Comparison of ENCODE assay signal across 23 mouse cellular contexts in the genomic region with DNA sequence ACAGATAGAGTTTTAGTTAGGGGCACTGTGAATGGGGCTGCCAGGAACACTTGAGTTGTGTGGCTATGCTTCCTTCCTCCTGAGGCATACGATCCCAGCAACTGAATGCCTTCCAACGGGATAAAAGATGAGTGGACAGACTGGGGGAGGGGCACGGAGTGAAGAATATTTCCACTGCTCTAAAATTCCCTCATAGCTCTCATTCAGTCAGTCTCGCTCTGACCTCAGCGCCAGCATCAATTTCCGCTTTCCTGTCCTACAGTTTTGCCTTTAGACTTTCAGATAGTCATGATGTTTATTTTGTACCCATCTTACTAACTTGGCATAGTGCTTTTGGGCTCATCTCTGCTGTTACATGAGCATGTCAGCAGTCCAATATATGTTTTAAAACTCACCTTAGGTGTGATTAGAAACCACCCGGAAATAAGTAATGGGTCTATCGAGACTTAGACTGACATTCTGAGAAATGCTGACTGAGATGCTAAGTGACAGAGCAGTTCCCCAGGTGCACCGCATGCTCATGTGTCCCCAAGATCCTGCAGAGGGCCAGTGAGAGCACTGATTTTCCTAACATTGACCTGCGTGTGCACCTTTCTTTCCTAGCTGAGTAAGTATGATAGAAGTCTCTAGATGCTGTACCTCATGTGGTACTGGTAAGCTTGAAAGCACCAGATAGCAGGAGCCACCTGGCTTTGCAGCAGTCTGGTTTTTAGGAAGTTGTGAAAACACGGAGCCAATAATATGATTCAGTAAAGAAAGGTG. TPM values are rescaled to one million over a fixed set of nuclear protein-coding genes. Genes with fewer than 3 reads are reported as not detected.
DNase-seq lines count a peak whose midpoint lies in the region; ATAC-seq and TF ChIP-seq lines count a peak whose summit lies in the region.
"Had no signal": no experiment of that assay in that cellular context is flagged by ENCODE, and none has a peak within 500 bp of the region (broad histone marks: within the 10 kb centered on the region; RNA-seq: fewer than 3 reads in every experiment).

No protein-coding gene starts in this region.

- no peaks in the 10 kb centered on the region for H3K27me3 ChIP-seq in heart, embryonic 10.5 days (ENCODE audit: insufficient read depth, poor library complexity, severe bottlenecking)
- H3K27me3 ChIP-seq in stomach, postnatal 0 days (ENCODE audit: control insufficient read depth, insufficient read depth, low read length) = no peaks in the 10 kb centered on the region
- H3K27me3 ChIP-seq: embryonic facial prominence, embryonic 13.5 days; forebrain, embryonic 12.5 days; forebrain, embryonic 15.5 days had no signal

- no peak for ATAC-seq in stomach, postnatal 0 days (ENCODE audit: low FRiP score, low TSS enrichment)
- ATAC-seq: activated CD4-positive, CD25-positive, alpha-beta regulatory T cell, adult 4 months; CD4-positive, CD25-positive, alpha-beta regulatory T cell, adult 4 months; forebrain, embryonic 15.5 days; hindbrain, postnatal 0 days; inflammation-experienced regulatory T-cells, adult 6 months had no signal

- no peaks in the 10 kb centered on the region for H3K9me3 ChIP-seq in heart, embryonic 10.5 days
- H3K9me3 ChIP-seq in stomach, postnatal 0 days (ENCODE audit: control insufficient read depth, low read length) = no peaks in the 10 kb centered on the region
- H3K9me3 ChIP-seq: embryonic facial prominence, embryonic 13.5 days; forebrain, embryonic 12.5 days; forebrain, embryonic 15.5 days had no signal

- H3K36me3 ChIP-seq in heart, embryonic 10.5 days = no peaks in the 10 kb centered on the region
- H3K36me3 ChIP-seq in stomach, postnatal 0 days (ENCODE audit: control insufficient read depth, insufficient read depth, low read length) = no peaks in the 10 kb centered on the region
- H3K36me3 ChIP-seq: forebrain, embryonic 12.5 days; forebrain, embryonic 15.5 days had no signal

- H3K9ac ChIP-seq in stomach, postnatal 0 days (ENCODE audit: low read length) = no peak overlapping the region
- H3K9ac ChIP-seq: embryonic facial prominence, embryonic 13.5 days; forebrain, embryonic 12.5 days; forebrain, embryonic 15.5 days; hindbrain, embryonic 14.5 days had no signal

- WGBS in heart, embryonic 10.5 days = 75% methylated on average over 11 of the region's 11 CpGs
- WGBS in stomach, postnatal 0 days = 76% methylated on average over 11 of the region's 11 CpGs

- no peak for TF ChIP-seq EP300 in stomach, postnatal 0 days (optimal IDR thresholded peaks at IDR 0.05)

- no peak overlapping the region for H3K4me3 ChIP-seq in heart, embryonic 10.5 days
- H3K4me3 ChIP-seq in stomach, postnatal 0 days (ENCODE audit: low read depth, low read length) = no peak overlapping the region
- H3K4me3 ChIP-seq: embryonic facial prominence, embryonic 13.5 days; erythroblast, embryonic 14.5 days; forebrain, embryonic 12.5 days; forebrain, embryonic 15.5 days; heart, adult 2 months had no signal

- DNase-seq in heart, embryonic 10.5 days (ENCODE audit: low spot score) = peak; percentile 43
- no peak for DNase-seq in heart, postnatal 4 days
- DNase-seq in testis, postnatal 10 days (ENCODE audit: low spot score) = peak; percentile 33
- DNase-seq in testis, postnatal 14 days (ENCODE audit: low spot score) = no peak
- DNase-seq in stomach, postnatal 0 days (ENCODE audit: low spot score) = peak; percentile 8
- DNase-seq in embryo, embryonic 10 days (ENCODE audit: low spot score) = no peak
- DNase-seq: adrenal gland, adult 8-10 months; adrenal gland, postnatal 25 days; cerebellum, adult 11-12 months; cerebellum, adult 9-10 months; cerebellum, postnatal 14 days; gastrocnemius, postnatal 25 days; heart, adult 2 months had no signal

- no peaks in the 10 kb centered on the region for H3K4me1 ChIP-seq in heart, embryonic 10.5 days
- no peaks in the 10 kb centered on the region for H3K4me1 ChIP-seq in stomach, postnatal 0 days (replicated peaks; ENCODE audit: control insufficient read depth, insufficient read depth)
- H3K4me1 ChIP-seq: embryonic facial prominence, embryonic 13.5 days; forebrain, embryonic 12.5 days; forebrain, embryonic 15.5 days had no signal

- no peak overlapping the region for H3K27ac ChIP-seq in heart, embryonic 10.5 days
- 0 out of 2 replicates have a peak overlapping the region, but pooled peaks have one; percentile 24 for H3K27ac ChIP-seq in stomach, postnatal 0 days (replicated peaks)
- H3K27ac ChIP-seq: embryonic facial prominence, embryonic 13.5 days; forebrain, embryonic 12.5 days; forebrain, embryonic 15.5 days; heart, adult 2 months; hindbrain, embryonic 14.5 days; hindbrain, postnatal 0 days had no signal

- TF ChIP-seq CTCF in stomach, postnatal 0 days (IDR thresholded peaks at IDR 0.05; ENCODE audit: low read depth) = no peak

- no peak overlapping the region for H3K4me2 ChIP-seq in stomach, postnatal 0 days (replicated peaks; ENCODE audit: low read depth)
- H3K4me2 ChIP-seq: embryonic facial prominence, embryonic 13.5 days; forebrain, embryonic 12.5 days; forebrain, embryonic 15.5 days; heart, embryonic 11.5 days; hindbrain, embryonic 14.5 days had no signal

RNA-seq across cellular contexts. Expression of gene Abhd12, which starts 44.7 kb away (rescaled TPM):
- 53.7 and 54.8 TPM in 2 replicates for polyA plus RNA-seq in heart, embryonic 10.5 days (2016; fragmentation: Nextera tagmentation; extraction: Ambion mirVana)
- 10 to 100 TPM; 30.0 to 30.7 TPM for total RNA-seq in heart, postnatal 4 days (2021)
- polyA plus RNA-seq in stomach, postnatal 0 days (2015; fragmentation: Nextera tagmentation; extraction: Ambion mirVana) = 73.2 and 76.2 TPM in 2 replicates

RNA-seq across cellular contexts. Expression of gene Gins1, which starts 45.3 kb away (rescaled TPM):
- 38.0 and 57.1 TPM in 2 replicates for polyA plus RNA-seq in heart, embryonic 10.5 days (2016; fragmentation: Nextera tagmentation; extraction: Ambion mirVana)
- total RNA-seq in heart, postnatal 4 days (2021) = 10 to 100 TPM; 16.8 to 18.9 TPM
- 10.7 and 11.0 TPM in 2 replicates for polyA plus RNA-seq in stomach, postnatal 0 days (2015; fragmentation: Nextera tagmentation; extraction: Ambion mirVana)

Comparison
In these comparisons a context has a peak if more than half of its experiments do, and no peak if none do; other contexts are left out.
1. DNase-seq: peak in heart, embryonic 10.5 days (single experiment), testis, postnatal 10 days (single experiment) and stomach, postnatal 0 days (single experiment); none in heart, postnatal 4 days (single experiment), testis, postnatal 14 days (single experiment) and embryo, embryonic 10 days (single experiment).